Mouse (Mus musculus): ENCODE results near the gene Pbx4. TPM values are rescaled to one million over a fixed set of nuclear protein-coding genes. Genes with fewer than 3 reads are reported as not detected.

The Pbx4 gene
- polyA plus RNA-seq, 1 experiment from 2014 or later, result 7.7 TPM

DNA sequence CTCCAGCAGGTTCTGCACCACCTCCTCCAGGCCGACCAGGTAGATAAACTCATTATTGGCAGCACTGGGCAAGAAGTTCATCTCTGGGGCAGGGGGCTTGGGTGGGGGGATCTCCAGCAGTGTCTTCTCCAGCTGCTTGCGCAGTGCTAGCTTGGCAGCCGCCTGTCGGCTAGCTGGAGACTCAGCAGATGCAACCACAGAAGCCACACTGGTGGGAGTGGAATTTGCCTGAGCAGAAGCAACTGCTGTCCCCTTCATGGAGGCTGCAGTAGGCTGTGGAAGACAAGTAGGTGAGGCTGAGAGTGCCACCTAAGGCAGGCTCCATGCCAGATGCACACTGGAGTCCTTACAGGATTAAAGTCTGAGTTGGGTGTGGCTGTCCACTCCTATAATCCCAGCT lies 82.2 kb downstream of the Pbx4 start:
- Histone ChIP-seq H3K9me3 (replicated peaks; ENCODE audit: low read length) (no peaks in the 10 kb centered on the region), H3K4me1 (replicated peaks; ENCODE audit: insufficient read depth, low read length) (no peaks in the 10 kb centered on the region), H3K9ac (ENCODE audit: low read depth, low read length) (no peak overlapping the region), H3K36me3 (ENCODE audit: insufficient read depth, low read length) (peaks cover 74% of the 10 kb centered on the region), H3K27me3 (ENCODE audit: insufficient read depth, low read length) (no peaks in the 10 kb centered on the region), H3K4me3 (replicated peaks; ENCODE audit: low read depth, low read length) (no peak overlapping the region), H3K27ac (no peak overlapping the region), H3K4me2 (ENCODE audit: low read length) (no peak overlapping the region)
- no peak for DNase-seq (ENCODE audit: low spot score)
- no peak for ATAC-seq (replicated peaks; ENCODE audit: low FRiP score, low read depth)
- no peak for TF ChIP-seq CTCF (IDR thresholded peaks at IDR 0.05; ENCODE audit: low read depth)
- WGBS, result 81% methylated on average over 4 of the region's 4 CpGs

DNA sequence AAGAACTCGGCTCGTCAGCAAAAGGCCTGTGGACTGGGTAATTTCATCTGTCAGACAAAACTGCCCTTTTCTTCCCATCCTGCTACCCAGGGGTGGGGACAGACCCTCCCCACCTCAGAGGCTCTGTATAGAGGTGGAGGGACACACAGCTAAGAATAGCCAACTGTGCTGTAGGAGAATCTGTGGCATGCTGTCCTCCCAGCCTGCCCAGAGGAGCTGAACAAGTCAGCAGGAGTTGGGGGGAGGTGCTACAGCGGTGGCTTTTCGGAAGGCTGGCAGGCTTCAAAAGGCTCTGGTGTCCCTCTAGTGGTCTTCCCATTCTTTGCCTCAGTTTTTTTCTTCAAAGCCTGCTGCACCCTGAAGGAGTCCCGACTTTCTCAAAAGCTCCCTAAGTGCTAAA lies 83.5 kb downstream of the Pbx4 start:
- Histone ChIP-seq H3K9me3 (replicated peaks; ENCODE audit: low read length) (no peaks in the 10 kb centered on the region), H3K27ac (no peak overlapping the region), H3K4me2 (ENCODE audit: low read length) (no peak overlapping the region), H3K27me3 (ENCODE audit: insufficient read depth, low read length) (no peaks in the 10 kb centered on the region), H3K4me3 (replicated peaks; ENCODE audit: low read depth, low read length) (no peak overlapping the region), H3K4me1 (replicated peaks; ENCODE audit: insufficient read depth, low read length) (peaks cover 5% of the 10 kb centered on the region; the same call in 1 of the 2 replicates), H3K9ac (ENCODE audit: low read depth, low read length) (no peak overlapping the region), H3K36me3 (ENCODE audit: insufficient read depth, low read length) (peaks cover 63% of the 10 kb centered on the region)
- ATAC-seq (replicated peaks; ENCODE audit: low FRiP score, low read depth) (no peak), DNase-seq (ENCODE audit: low spot score) (peak; percentile 78)
- 61% methylated on average over 5 of the region's 5 CpGs for WGBS
- TF ChIP-seq CTCF (IDR thresholded peaks at IDR 0.05; ENCODE audit: low read depth), result peak; percentile 60

DNA sequence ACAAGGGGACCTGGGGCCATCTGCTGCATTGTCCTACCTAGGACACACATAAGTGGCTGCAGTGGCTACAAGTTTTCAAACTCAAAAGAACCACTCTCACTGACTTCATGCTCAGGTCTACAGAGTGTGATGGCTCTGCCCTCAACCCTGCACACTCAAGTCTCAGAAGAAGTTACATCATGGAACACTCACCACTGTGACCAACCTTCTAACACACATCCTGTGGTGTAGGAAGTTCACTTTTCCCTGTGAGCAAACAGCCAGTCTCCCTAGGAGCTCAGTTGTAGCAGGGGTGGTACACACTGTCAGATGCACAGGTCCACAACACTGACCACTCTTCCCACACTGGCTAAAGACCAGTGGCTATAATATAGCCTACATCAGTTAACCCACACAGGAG lies 86.2 kb downstream of the Pbx4 start:
- 0 out of 2 replicates have a peak, but pooled peaks have one; percentile 3 for ATAC-seq (replicated peaks; ENCODE audit: low FRiP score, low read depth)
- no peak for TF ChIP-seq CTCF (IDR thresholded peaks at IDR 0.05; ENCODE audit: low read depth)
- Histone ChIP-seq H3K9me3 (replicated peaks; ENCODE audit: low read length) (no peaks in the 10 kb centered on the region), H3K27me3 (ENCODE audit: insufficient read depth, low read length) (no peaks in the 10 kb centered on the region), H3K27ac (no peak overlapping the region), H3K4me1 (replicated peaks; ENCODE audit: insufficient read depth, low read length) (peaks cover 12% of the 10 kb centered on the region; the same call in 1 of the 2 replicates), H3K9ac (ENCODE audit: low read depth, low read length) (no peak overlapping the region), H3K4me3 (replicated peaks; ENCODE audit: low read depth, low read length) (no peak overlapping the region), H3K36me3 (ENCODE audit: insufficient read depth, low read length) (peaks cover 39% of the 10 kb centered on the region), H3K4me2 (ENCODE audit: low read length) (no peak overlapping the region)
- DNase-seq (ENCODE audit: low spot score), result no peak

DNA sequence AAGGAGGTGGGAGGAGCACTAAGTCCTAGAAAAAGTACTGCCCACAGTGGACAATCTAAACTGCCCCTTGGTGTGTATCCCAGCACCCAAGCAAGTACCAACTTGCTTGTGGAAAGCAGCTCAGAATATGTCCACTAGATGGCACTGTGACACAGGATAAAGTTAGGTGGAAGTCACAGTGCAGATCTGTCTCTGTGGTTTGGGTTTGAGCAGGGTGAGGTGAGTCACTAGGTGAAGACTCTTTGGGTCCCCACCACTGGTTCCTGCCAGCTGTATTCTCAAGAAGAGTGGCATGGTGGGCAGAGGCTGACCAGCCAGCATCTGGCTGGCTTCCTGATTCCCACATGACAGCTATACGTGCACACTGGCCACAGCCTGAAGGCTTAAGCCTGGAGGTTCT lies 86.7 kb downstream of the Pbx4 start:
- Histone ChIP-seq H3K4me3 (replicated peaks; ENCODE audit: low read depth, low read length) (no peak overlapping the region), H3K9me3 (replicated peaks; ENCODE audit: low read length) (no peaks in the 10 kb centered on the region), H3K27me3 (ENCODE audit: insufficient read depth, low read length) (no peaks in the 10 kb centered on the region), H3K9ac (ENCODE audit: low read depth, low read length) (no peak overlapping the region), H3K4me2 (ENCODE audit: low read length) (no peak overlapping the region), H3K4me1 (replicated peaks; ENCODE audit: insufficient read depth, low read length) (peaks cover 12% of the 10 kb centered on the region; the same call in 1 of the 2 replicates), H3K36me3 (ENCODE audit: insufficient read depth, low read length) (peaks cover 39% of the 10 kb centered on the region), H3K27ac (no peak overlapping the region)
- WGBS, result 50% methylated on average over 1 of the region's 1 CpGs
- DNase-seq (ENCODE audit: low spot score) (peak; percentile 86), ATAC-seq (replicated peaks; ENCODE audit: low FRiP score, low read depth) (peak; percentile 33; the same call in 1 of the 2 replicates)
- TF ChIP-seq CTCF (IDR thresholded peaks at IDR 0.05; ENCODE audit: low read depth), result peak; percentile 88

DNA sequence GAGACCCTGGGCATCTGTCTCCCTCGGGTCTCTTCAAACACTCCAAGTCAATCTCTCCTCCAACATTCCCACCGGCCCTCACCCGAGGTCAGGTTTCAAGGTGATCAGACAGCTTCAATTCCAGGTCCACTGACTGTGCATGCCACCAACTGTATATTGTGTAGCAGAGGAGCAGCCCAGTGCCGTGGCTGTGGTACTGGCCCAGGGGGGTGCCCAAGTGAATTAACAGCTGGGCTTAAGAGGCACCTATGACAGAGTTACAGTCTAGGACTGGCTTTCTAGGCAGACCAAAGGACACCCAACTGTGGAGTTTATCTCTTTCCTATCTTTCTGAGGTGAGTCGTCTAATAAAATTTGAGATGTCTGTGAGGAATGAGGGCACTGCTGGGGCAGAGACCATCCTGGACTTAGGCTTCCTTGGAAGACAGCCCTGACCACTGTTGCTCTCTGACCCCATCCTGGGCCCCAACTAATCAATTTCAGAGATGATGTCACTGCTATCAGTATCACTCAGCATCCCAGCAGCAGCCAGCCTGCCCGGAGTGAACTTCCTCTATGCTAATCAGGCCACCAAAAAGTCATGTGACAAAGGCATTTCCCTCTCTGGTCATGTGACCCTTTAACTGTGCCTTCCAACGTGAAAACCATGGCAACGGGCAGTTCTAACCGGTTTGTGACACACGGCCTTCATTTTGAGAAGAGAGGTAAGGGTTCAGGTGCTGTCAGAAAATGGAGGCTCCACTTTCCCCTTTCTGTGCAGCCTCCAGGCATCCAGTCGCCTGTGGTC lies 87.8 kb downstream of the Pbx4 start:
- TF ChIP-seq CTCF (IDR thresholded peaks at IDR 0.05; ENCODE audit: low read depth), result no peak
- peak; percentile 75 for ATAC-seq (replicated peaks; ENCODE audit: low FRiP score, low read depth)
- no peak overlapping the region for H3K9ac ChIP-seq (ENCODE audit: low read depth, low read length)
- 33% methylated on average over 11 of the region's 11 CpGs for WGBS
- H3K36me3 ChIP-seq (ENCODE audit: insufficient read depth, low read length), result peaks cover 28% of the 10 kb centered on the region
- H3K4me2 ChIP-seq (ENCODE audit: low read length), result peak overlapping the region; percentile 10; the same call in 1 of the 2 replicates
- no peaks in the 10 kb centered on the region for H3K27me3 ChIP-seq (ENCODE audit: insufficient read depth, low read length)
- peak overlapping the region; percentile 73 for H3K27ac ChIP-seq
- H3K9me3 ChIP-seq (replicated peaks; ENCODE audit: low read length), result no peaks in the 10 kb centered on the region
- no peak overlapping the region for H3K4me3 ChIP-seq (replicated peaks; ENCODE audit: low read depth, low read length)
- peaks cover 12% of the 10 kb centered on the region; the same call in 1 of the 2 replicates for H3K4me1 ChIP-seq (replicated peaks; ENCODE audit: insufficient read depth, low read length)
- peak; percentile 89 for DNase-seq (ENCODE audit: low spot score)

DNA sequence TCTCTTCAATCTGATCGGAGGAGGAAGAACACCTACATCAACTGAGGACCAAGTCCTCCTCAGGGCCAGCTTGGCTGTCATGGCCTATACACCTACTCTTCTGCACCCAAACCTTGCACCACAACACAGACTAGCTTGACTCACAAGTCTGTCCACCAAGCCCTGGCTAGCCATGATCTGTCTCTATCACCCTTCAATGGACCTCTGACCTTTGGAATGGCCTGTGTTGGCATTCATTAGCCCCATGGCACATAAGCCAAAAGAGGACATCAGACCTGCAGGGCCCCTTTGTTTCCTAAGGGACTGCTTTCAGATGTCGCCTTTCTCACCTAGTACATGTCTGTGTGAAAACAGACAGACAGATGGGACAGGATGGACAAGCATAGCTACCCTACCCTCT lies 88.8 kb downstream of the Pbx4 start:
- no peak for DNase-seq (ENCODE audit: low spot score)
- no peaks in the 10 kb centered on the region for H3K9me3 ChIP-seq (replicated peaks; ENCODE audit: low read length)
- no peak overlapping the region for H3K9ac ChIP-seq (ENCODE audit: low read depth, low read length)
- TF ChIP-seq CTCF (IDR thresholded peaks at IDR 0.05; ENCODE audit: low read depth), result no peak
- no peak for ATAC-seq (replicated peaks; ENCODE audit: low FRiP score, low read depth)
- WGBS, result 80% methylated on average over 2 of the region's 2 CpGs
- no peak overlapping the region for H3K4me3 ChIP-seq (replicated peaks; ENCODE audit: low read depth, low read length)
- H3K4me2 ChIP-seq (ENCODE audit: low read length), result no peak overlapping the region
- H3K27ac ChIP-seq, result 0 out of 2 replicates have a peak overlapping the region, but pooled peaks have one; percentile 73
- peaks cover 12% of the 10 kb centered on the region; the same call in 1 of the 2 replicates for H3K4me1 ChIP-seq (replicated peaks; ENCODE audit: insufficient read depth, low read length)
- H3K27me3 ChIP-seq (ENCODE audit: insufficient read depth, low read length), result no peaks in the 10 kb centered on the region
- H3K36me3 ChIP-seq (ENCODE audit: insufficient read depth, low read length), result peaks cover 17% of the 10 kb centered on the region

Other genes with a start within 250 kb of the Pbx4 start
- 18.1 and 19.4 TPM in 2 replicates for gene Zfp868, start 206.9 kb upstream of the Pbx4 start, polyA plus RNA-seq (2015; fragmentation: Nextera tagmentation; extraction: Ambion mirVana)
- 1.4 and 1.5 TPM in 2 replicates for gene Zfp964, start 178.0 kb upstream of the Pbx4 start, polyA plus RNA-seq (2015; fragmentation: Nextera tagmentation; extraction: Ambion mirVana)
- 21.6 and 24.5 TPM in 2 replicates for gene Zfp869, start 121.8 kb upstream of the Pbx4 start, polyA plus RNA-seq (2015; fragmentation: Nextera tagmentation; extraction: Ambion mirVana)
- 5.3 TPM in 2 replicates for gene Zfp963, start 82.5 kb upstream of the Pbx4 start, polyA plus RNA-seq (2015; fragmentation: Nextera tagmentation; extraction: Ambion mirVana)
- 0.30 and 1.1 TPM in 2 replicates for gene Gm20422, start 57.6 kb upstream of the Pbx4 start, polyA plus RNA-seq (2015; fragmentation: Nextera tagmentation; extraction: Ambion mirVana)
- 34.1 and 38.4 TPM in 2 replicates for gene Atp13a1, start 41.3 kb upstream of the Pbx4 start, polyA plus RNA-seq (2015; fragmentation: Nextera tagmentation; extraction: Ambion mirVana)
- 14.7 and 17.4 TPM in 2 replicates for gene Zfp866, start 41.3 kb upstream of the Pbx4 start, polyA plus RNA-seq (2015; fragmentation: Nextera tagmentation; extraction: Ambion mirVana)
- 5.7 and 7.0 TPM in 2 replicates for gene Gmip, start 23.8 kb upstream of the Pbx4 start, polyA plus RNA-seq (2015; fragmentation: Nextera tagmentation; extraction: Ambion mirVana)
- 0.58 and 0.94 TPM in 2 replicates for gene Lpar2, start 10.1 kb upstream of the Pbx4 start, polyA plus RNA-seq (2015; fragmentation: Nextera tagmentation; extraction: Ambion mirVana)
- 0.69 and 0.75 TPM in 2 replicates for gene Cilp2, start 55.2 kb downstream of the Pbx4 start, polyA plus RNA-seq (2015; fragmentation: Nextera tagmentation; extraction: Ambion mirVana)
- gene Tssk6, start 69.7 kb downstream of the Pbx4 start, polyA plus RNA-seq (2015; fragmentation: Nextera tagmentation; extraction: Ambion mirVana), result 3.8 and 4.0 TPM in 2 replicates
- gene Ndufa13, start 70.1 kb downstream of the Pbx4 start, polyA plus RNA-seq (2015; fragmentation: Nextera tagmentation; extraction: Ambion mirVana), result 288 and 310 TPM in 2 replicates
- 4.8 and 5.2 TPM in 2 replicates for gene Yjefn3, start 70.2 kb downstream of the Pbx4 start, polyA plus RNA-seq (2015; fragmentation: Nextera tagmentation; extraction: Ambion mirVana)
- gene Gatad2a, start 163.9 kb downstream of the Pbx4 start, polyA plus RNA-seq (2015; fragmentation: Nextera tagmentation; extraction: Ambion mirVana), result 41.7 and 49.5 TPM in 2 replicates
- 33.8 and 36.8 TPM in 2 replicates for gene Mau2, start 210.2 kb downstream of the Pbx4 start, polyA plus RNA-seq (2015; fragmentation: Nextera tagmentation; extraction: Ambion mirVana)
- gene Sugp1, start 210.3 kb downstream of the Pbx4 start, polyA plus RNA-seq (2015; fragmentation: Nextera tagmentation; extraction: Ambion mirVana), result 33.2 and 34.4 TPM in 2 replicates
- gene Tm6sf2, start 240.4 kb downstream of the Pbx4 start, polyA plus RNA-seq (2015; fragmentation: Nextera tagmentation; extraction: Ambion mirVana), result 0.71 and 1.1 TPM in 2 replicates